In genomic region chr5:103910156-103910555, GRCm38 (mm10) we compare ENCODE assay signal across 8 mouse cellular contexts. TPM values are rescaled to one million over a fixed set of nuclear protein-coding genes. Genes with fewer than 3 reads are reported as not detected.
DNase-seq lines count a peak whose midpoint lies in the region; ATAC-seq and TF ChIP-seq lines count a peak whose summit lies in the region.

No protein-coding gene starts in this region.

- H3K4me3 ChIP-seq in heart, adult 2 months, result peak overlapping the region; percentile 81
- H3K4me3 ChIP-seq in G1E (ENCODE audit: low read depth, low read length) (peak overlapping the region; percentile 80; the same call in 1 of the 2 replicates), macrophage (ENCODE audit: inconsistent target) (peak overlapping the region; percentile 46)
- peak overlapping the region; percentile 89 for H3K4me3 ChIP-seq in heart, postnatal 0 days (ENCODE audit: low read depth, low read length)

- DNase-seq in heart, adult 2 months, result no peak
- no peak for DNase-seq in heart, postnatal 36 days
- DNase-seq in G1E (ENCODE audit: low spot score), result no peak
- no peak for DNase-seq in heart, postnatal 0 days (ENCODE audit: low spot score)
- no peak for DNase-seq in adrenal gland, postnatal 10 days
- DNase-seq in gastrocnemius, postnatal 25 days, result no peak
- DNase-seq in layer of hippocampus, postnatal 10 days (ENCODE audit: low spot score in 2 of 2), result no peak

- 24% methylated on average over 8 of the region's 9 CpGs for WGBS in heart, adult 2 months
- WGBS in heart, postnatal 0 days, result 25% methylated on average over 8 of the region's 9 CpGs
- WGBS in macrophage (ENCODE audit: missing documents), result 24% methylated on average over 7 of the region's 9 CpGs

- no peak for TF ChIP-seq EP300 in heart, adult 2 months (IDR thresholded peaks at IDR 0.05; ENCODE audit: insufficient read depth, low read depth, low read length)
- no peak for TF ChIP-seq EP300 in heart, postnatal 0 days (IDR thresholded peaks at IDR 0.05; ENCODE audit: low read depth)

- peak overlapping the region; percentile 91 for H3K4me2 ChIP-seq in heart, postnatal 0 days (ENCODE audit: low read depth, low read length)

- no peak overlapping the region for H3K9ac ChIP-seq in heart, adult 2 months (ENCODE audit: low read depth, low read length)
- peak overlapping the region; percentile 88 for H3K9ac ChIP-seq in heart, postnatal 0 days (replicated peaks; ENCODE audit: low read depth, low read length)

- no peak for TF ChIP-seq POLR2A in heart, adult 2 months (IDR thresholded peaks at IDR 0.05; ENCODE audit: insufficient read depth, low read depth, low read length)

- peaks cover 6% of the 10 kb centered on the region for H3K4me1 ChIP-seq in heart, adult 2 months (ENCODE audit: control insufficient read depth, insufficient read depth, low read length)
- peaks cover 16% of the 10 kb centered on the region for H3K4me1 ChIP-seq in G1E (ENCODE audit: insufficient read depth, low read depth, low read length)
- H3K4me1 ChIP-seq in heart, postnatal 0 days (ENCODE audit: control insufficient read depth, insufficient read depth), result peaks cover 9% of the 10 kb centered on the region

- no peak overlapping the region; the same call in 1 of the 2 replicates for H3K27ac ChIP-seq in heart, adult 2 months
- no peak overlapping the region for H3K27ac ChIP-seq in heart, postnatal 0 days (ENCODE audit: low read depth)
- H3K27ac ChIP-seq in macrophage, result no peak overlapping the region

- ATAC-seq in G1E (ENCODE audit: extremely low read depth, insufficient number of reproducible peaks, low FRiP score, poor library complexity, severe bottlenecking), result no peak
- ATAC-seq in heart, postnatal 0 days (ENCODE audit: insufficient read depth, low read depth), result no peak

- no peaks in the 10 kb centered on the region; the same call in 1 of the 2 replicates for H3K36me3 ChIP-seq in heart, adult 2 months (ENCODE audit: control insufficient read depth, insufficient read depth, low read length)
- H3K36me3 ChIP-seq in G1E (replicated peaks) (no peaks in the 10 kb centered on the region), macrophage (ENCODE audit: inconsistent target) (no peaks in the 10 kb centered on the region)
- no peaks in the 10 kb centered on the region for H3K36me3 ChIP-seq in heart, postnatal 0 days (replicated peaks; ENCODE audit: control insufficient read depth, insufficient read depth, low read length)

- no peaks in the 10 kb centered on the region for H3K9me3 ChIP-seq in G1E (replicated peaks)
- no peaks in the 10 kb centered on the region for H3K9me3 ChIP-seq in heart, postnatal 0 days (replicated peaks; ENCODE audit: control insufficient read depth, low read length)

- intact Hi-C loops in heart, adult 2 months (cut with DNase I), result loop anchor here (10.0 kb wide), 1 partner anchor 555 kb away; no protein-coding TSS in a partner anchor
- intact Hi-C loops in heart, postnatal 36 days (cut with DNase I), result loop anchor here (5.0 kb wide), 2 partner anchors 137 to 218 kb away; partner anchors contain the start of genes Aff1 and Nudt9

- no peaks in the 10 kb centered on the region for H3K79me2 ChIP-seq in heart, adult 2 months (replicated peaks; ENCODE audit: control insufficient read depth, insufficient read depth, low read length)
- no peaks in the 10 kb centered on the region for H3K79me2 ChIP-seq in macrophage (ENCODE audit: inconsistent target)

- no peak for TF ChIP-seq CTCF in heart, adult 2 months (IDR thresholded peaks at IDR 0.05)
- TF ChIP-seq CTCF in G1E (IDR thresholded peaks at IDR 0.05; ENCODE audit: low read depth, low read length), result no peak
- TF ChIP-seq CTCF in heart, postnatal 0 days (IDR thresholded peaks at IDR 0.05; ENCODE audit: low read depth), result no peak

- no peaks in the 10 kb centered on the region for H3K27me3 ChIP-seq in heart, adult 2 months (ENCODE audit: control insufficient read depth, insufficient read depth, low read length)
- H3K27me3 ChIP-seq in G1E (ENCODE audit: insufficient read depth, low read length), result peaks cover 16% of the 10 kb centered on the region
- no peaks in the 10 kb centered on the region for H3K27me3 ChIP-seq in heart, postnatal 0 days (ENCODE audit: control insufficient read depth, insufficient read depth, low read length)

RNA-seq across cellular contexts. Expression of gene Klhl8, which starts 0.9 kb away (rescaled TPM):
- 10 to 100 TPM; 11.0 to 12.1 TPM for total RNA-seq in heart, adult 2 months (2021)
- polyA plus RNA-seq in heart, adult 2 months (2012; rRNA removed), result 7.7 and 16.6 TPM in 2 replicates
- 10 to 100 TPM; 11.1 to 12.8 TPM for total RNA-seq in heart, postnatal 36 days (2021)
- total RNA-seq in G1E (2014; fragmentation: Nextera tagmentation) (1.5 TPM in 2 replicates), G1E (2017) (3.0 and 3.3 TPM in 2 replicates)
- polyA plus RNA-seq in G1E (2012) (0.04 and 0.11 TPM in 2 replicates), macrophage (2018) (1.9 to 2.7 TPM (median 2.1 TPM) in 3 replicates)
- 7.4 and 12.8 TPM in 2 replicates for total RNA-seq in heart, postnatal 0 days (2014; rRNA removed; ENCODE audit: low replicate concordance)
- 10.9 and 11.3 TPM in 2 replicates for polyA plus RNA-seq in heart, postnatal 0 days (2015; fragmentation: Nextera tagmentation; extraction: Ambion mirVana)
- total RNA-seq in macrophage (2018; cell fraction: chromatin; rRNA removed), result 1 to 10 TPM in 23 of 26 experiments, under 1 TPM in 3; 0.75 to 8.1 (median 3.5) TPM
- 1 to 10 TPM; 1.7 to 3.5 (median 2.3) TPM for total RNA-seq in macrophage (2018; cell fraction: cytosol; rRNA removed)
- total RNA-seq in macrophage (2018; cell fraction: nucleus; rRNA removed), result 1 to 10 TPM; 1.4 to 7.5 (median 3.3) TPM
- 10 to 100 TPM; 12.0 to 15.7 TPM for total RNA-seq in adrenal gland, postnatal 10 days (2021)
- 10 to 100 TPM; 21.5 to 25.5 TPM for total RNA-seq in gastrocnemius, postnatal 25 days (2021)
- total RNA-seq in layer of hippocampus, postnatal 10 days (2021), result 10 to 100 TPM; 40.8 to 43.0 TPM
